Mouse (Mus musculus): ENCODE data around the gene Sbk1. TPM values are rescaled to one million over a fixed set of nuclear protein-coding genes. Genes with fewer than 3 reads are reported as not detected.
A peak's percentile ranks its signal among the peaks of the same experiment; 100 is the strongest.

The Sbk1 gene
- total and polyA plus RNA-seq, 2 experiments from 2014 or later = 161 to 530 TPM

DNA sequence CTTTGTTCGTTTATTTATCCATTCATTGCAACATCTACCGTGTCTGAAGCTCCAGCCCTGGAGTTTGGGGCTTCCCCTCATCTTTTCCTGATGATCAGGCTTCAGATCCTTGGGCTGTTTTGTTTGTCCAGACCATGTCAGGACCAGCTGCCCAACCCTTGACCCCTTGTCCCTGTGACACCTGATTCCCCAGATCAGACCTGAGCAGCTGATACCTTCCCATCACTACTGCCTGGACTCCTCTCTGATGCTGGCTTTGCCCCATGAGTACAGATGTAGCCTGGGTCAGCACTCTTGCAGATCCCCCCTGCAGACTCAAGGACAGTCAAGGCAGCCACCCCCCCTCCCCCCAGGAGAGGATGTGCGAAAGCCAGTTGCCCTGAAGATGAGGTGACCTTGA is 1.7 kb downstream of the Sbk1 start:
- H3K4me2 ChIP-seq (ENCODE audit: low read depth, low read length) = peak overlapping the region; percentile 83
- no peaks in the 10 kb centered on the region for H3K9me3 ChIP-seq (ENCODE audit: low read length)
- peak overlapping the region; percentile 96; the same call in 1 of the 2 replicates for H3K27ac ChIP-seq
- TF ChIP-seq CTCF (IDR thresholded peaks at IDR 0.05; ENCODE audit: low read depth) = no peak
- H3K36me3 ChIP-seq (ENCODE audit: insufficient read depth, low read length) = no peaks in the 10 kb centered on the region; the same call in 1 of the 2 replicates
- no peaks in the 10 kb centered on the region for H3K27me3 ChIP-seq (ENCODE audit: insufficient read depth, low read length)
- peaks cover 41% of the 10 kb centered on the region for H3K4me1 ChIP-seq (ENCODE audit: insufficient read depth, low read length)
- H3K9ac ChIP-seq (replicated peaks; ENCODE audit: low read length) = peak overlapping the region; percentile 93
- no peak for ATAC-seq
- no peak for DNase-seq (ENCODE audit: low spot score)
- 11% methylated on average over 3 of the region's 3 CpGs for WGBS
- H3K4me3 ChIP-seq (ENCODE audit: low read length) = peak overlapping the region; percentile 86

DNA sequence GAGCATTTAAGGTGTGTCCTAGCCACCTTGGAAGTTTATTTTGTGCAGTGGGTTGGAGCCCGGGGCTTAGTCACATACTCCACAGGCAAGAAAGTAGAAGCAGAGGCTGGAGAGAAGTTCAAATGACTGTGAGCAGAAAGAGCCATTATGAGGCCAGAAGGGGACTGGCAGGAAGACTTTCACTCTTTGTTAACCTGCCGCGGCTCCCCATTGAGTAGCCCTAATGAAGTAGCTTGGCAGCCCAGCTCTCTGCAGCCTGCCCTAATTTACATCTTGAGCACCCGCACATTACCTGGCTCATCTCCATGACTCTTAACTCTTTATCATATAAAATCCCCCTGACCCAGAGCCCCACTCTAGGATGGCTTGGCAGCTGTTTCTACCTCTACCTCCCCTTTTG is 2.2 kb downstream of the Sbk1 start:
- no peaks in the 10 kb centered on the region for H3K9me3 ChIP-seq (ENCODE audit: low read length)
- WGBS = 8% methylated on average over 4 of the region's 4 CpGs
- H3K36me3 ChIP-seq (ENCODE audit: insufficient read depth, low read length) = no peaks in the 10 kb centered on the region; the same call in 1 of the 2 replicates
- H3K4me2 ChIP-seq (ENCODE audit: low read depth, low read length) = peak overlapping the region; percentile 83
- DNase-seq (ENCODE audit: low spot score) (peak; percentile 44), ATAC-seq (no peak)
- H3K9ac ChIP-seq (replicated peaks; ENCODE audit: low read length) = peak overlapping the region; percentile 93
- H3K4me1 ChIP-seq (ENCODE audit: insufficient read depth, low read length) = peaks cover 41% of the 10 kb centered on the region
- H3K4me3 ChIP-seq (ENCODE audit: low read length) = peak overlapping the region; percentile 86
- peak overlapping the region; percentile 96 for H3K27ac ChIP-seq
- TF ChIP-seq CTCF (IDR thresholded peaks at IDR 0.05; ENCODE audit: low read depth) = no peak
- no peaks in the 10 kb centered on the region for H3K27me3 ChIP-seq (ENCODE audit: insufficient read depth, low read length)

DNA sequence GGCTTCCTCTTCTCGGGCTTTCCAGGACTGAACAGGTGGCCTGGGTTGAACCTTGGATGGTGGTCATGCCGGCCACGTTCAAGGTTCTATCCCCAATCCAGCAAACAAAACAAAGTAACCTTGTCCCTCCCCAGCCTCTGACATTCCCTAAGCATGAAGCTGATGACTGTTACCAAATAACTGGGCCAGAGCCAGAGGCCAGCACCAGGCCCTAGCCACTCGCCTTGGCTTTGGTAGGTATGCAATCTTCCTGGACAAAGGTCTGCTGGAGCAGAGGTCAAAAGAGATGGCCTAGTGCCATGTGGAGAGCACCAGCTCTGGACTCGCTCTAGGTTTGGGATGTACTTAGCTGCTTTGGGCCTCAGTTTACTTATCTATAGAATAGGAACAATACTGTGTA is 3.3 kb downstream of the Sbk1 start:
- no peak for TF ChIP-seq CTCF (IDR thresholded peaks at IDR 0.05; ENCODE audit: low read depth)
- 0 out of 2 replicates have a peak overlapping the region, but pooled peaks have one; percentile 96 for H3K27ac ChIP-seq
- peak overlapping the region; percentile 93 for H3K9ac ChIP-seq (replicated peaks; ENCODE audit: low read length)
- 73% methylated on average over 5 of the region's 5 CpGs for whole genome bisulfite sequencing
- peak overlapping the region; percentile 86 for H3K4me3 ChIP-seq (ENCODE audit: low read length)
- peaks cover 41% of the 10 kb centered on the region for H3K4me1 ChIP-seq (ENCODE audit: insufficient read depth, low read length)
- no peaks in the 10 kb centered on the region; the same call in 1 of the 2 replicates for H3K36me3 ChIP-seq (ENCODE audit: insufficient read depth, low read length)
- no peaks in the 10 kb centered on the region for H3K27me3 ChIP-seq (ENCODE audit: insufficient read depth, low read length)
- ATAC-seq (no peak), DNase-seq (ENCODE audit: low spot score) (no peak)
- peak overlapping the region; percentile 83 for H3K4me2 ChIP-seq (ENCODE audit: low read depth, low read length)
- no peaks in the 10 kb centered on the region for H3K9me3 ChIP-seq (ENCODE audit: low read length)

DNA sequence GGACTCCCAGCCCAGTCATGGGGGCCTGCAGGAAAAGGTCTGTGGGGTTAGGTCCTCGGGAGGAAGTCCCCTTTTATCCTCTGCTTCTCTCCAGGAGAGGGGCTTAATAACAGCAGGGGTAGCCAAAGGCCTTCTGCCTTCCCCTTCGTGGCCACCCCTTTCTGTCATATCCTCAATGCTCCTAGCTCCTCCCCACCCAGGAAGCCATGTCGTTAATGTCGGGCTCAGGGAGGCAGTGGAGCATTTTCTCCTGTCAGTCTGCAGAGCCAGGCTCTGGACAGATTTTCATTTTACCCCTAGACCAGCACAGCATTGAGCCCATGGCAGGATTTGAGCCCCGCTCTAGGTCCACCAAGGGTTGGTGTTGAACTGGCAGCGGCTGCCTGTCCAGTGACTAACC is 3.9 kb downstream of the Sbk1 start:
- H3K9ac ChIP-seq (replicated peaks; ENCODE audit: low read length) = peak overlapping the region; percentile 93; the same call in 1 of the 2 replicates
- H3K4me1 ChIP-seq (ENCODE audit: insufficient read depth, low read length) = peaks cover 41% of the 10 kb centered on the region
- no peak overlapping the region for H3K27ac ChIP-seq
- peak overlapping the region; percentile 86 for H3K4me3 ChIP-seq (ENCODE audit: low read length)
- DNase-seq (ENCODE audit: low spot score) = no peak
- H3K27me3 ChIP-seq (ENCODE audit: insufficient read depth, low read length) = no peaks in the 10 kb centered on the region
- 33% methylated on average over 6 of the region's 6 CpGs for WGBS
- ATAC-seq = no peak
- H3K9me3 ChIP-seq (ENCODE audit: low read length) = no peaks in the 10 kb centered on the region
- no peak for TF ChIP-seq CTCF (IDR thresholded peaks at IDR 0.05; ENCODE audit: low read depth)
- H3K4me2 ChIP-seq (ENCODE audit: low read depth, low read length) = peak overlapping the region; percentile 83
- no peaks in the 10 kb centered on the region; the same call in 1 of the 2 replicates for H3K36me3 ChIP-seq (ENCODE audit: insufficient read depth, low read length)

DNA sequence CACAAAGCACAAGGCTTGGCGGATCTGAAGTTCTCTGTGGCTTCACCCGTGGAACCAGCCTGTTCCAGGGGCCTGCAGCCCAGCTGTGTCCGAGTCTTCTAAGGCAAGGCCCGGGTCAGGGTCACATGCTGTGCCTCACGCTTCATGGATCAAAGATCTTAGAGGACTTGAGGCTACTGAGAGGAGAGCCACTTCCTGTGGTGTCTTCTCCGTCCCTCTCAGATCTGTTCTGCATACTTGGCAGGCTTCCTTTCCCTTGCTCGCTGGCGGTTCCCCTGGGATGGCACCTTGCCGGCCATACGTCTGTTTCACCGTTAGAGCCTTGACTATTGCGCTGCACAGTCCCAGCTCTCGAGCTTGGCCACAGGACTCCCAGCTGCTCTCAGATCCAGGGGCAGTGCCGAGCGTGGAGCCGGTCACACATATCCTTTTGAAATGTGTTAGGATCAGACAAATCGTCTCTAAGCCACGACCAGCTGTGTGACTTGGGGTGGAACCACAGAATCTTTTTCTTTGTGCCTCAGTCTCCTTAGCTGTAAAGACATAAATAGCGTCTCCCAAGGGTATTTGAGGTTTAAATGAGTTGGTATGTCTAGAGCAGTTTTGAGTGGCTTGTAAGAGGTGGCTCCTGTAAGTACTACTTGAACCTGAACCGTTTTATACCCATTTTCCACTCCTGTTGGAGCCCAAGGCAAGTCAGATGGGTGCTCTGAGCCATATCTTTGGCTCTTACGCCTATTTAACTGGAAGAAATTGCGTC is 5.3 kb downstream of the Sbk1 start:
- no peak for DNase-seq (ENCODE audit: low spot score)
- WGBS = 32% methylated on average over 22 of the region's 22 CpGs
- Histone ChIP-seq H3K9ac (replicated peaks; ENCODE audit: low read length) (0 out of 2 replicates have a peak overlapping the region, but pooled peaks have one; percentile 6), H3K4me3 (ENCODE audit: low read length) (peak overlapping the region; percentile 8; the same call in 1 of the 2 replicates), H3K36me3 (ENCODE audit: insufficient read depth, low read length) (no peaks in the 10 kb centered on the region; the same call in 1 of the 2 replicates), H3K9me3 (ENCODE audit: low read length) (no peaks in the 10 kb centered on the region), H3K27ac (peak overlapping the region; percentile 20; the same call in 1 of the 2 replicates), H3K27me3 (ENCODE audit: insufficient read depth, low read length) (no peaks in the 10 kb centered on the region), H3K4me2 (ENCODE audit: low read depth, low read length) (peak overlapping the region; percentile 83), H3K4me1 (ENCODE audit: insufficient read depth, low read length) (peaks cover 41% of the 10 kb centered on the region)
- TF ChIP-seq CTCF (IDR thresholded peaks at IDR 0.05; ENCODE audit: low read depth) = no peak
- ATAC-seq = no peak

DNA sequence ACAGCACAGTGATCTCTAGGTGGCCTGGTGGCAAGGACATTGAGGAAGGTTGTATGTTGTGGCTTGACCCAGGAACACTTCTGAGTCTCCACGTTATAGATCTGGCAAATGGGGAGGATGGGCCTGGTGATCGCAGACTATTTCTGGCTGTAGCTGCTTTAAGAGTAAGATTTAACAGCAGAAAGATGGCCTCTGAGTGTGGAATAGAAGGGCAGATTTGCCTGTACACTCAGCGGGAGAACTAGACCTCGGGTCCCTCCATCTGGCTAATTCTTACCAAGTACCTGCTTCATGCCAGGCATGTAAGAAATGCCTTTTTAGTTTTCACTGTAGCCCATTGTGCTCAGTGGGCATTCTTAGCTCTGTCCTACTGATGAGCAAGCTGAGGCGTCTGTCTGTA is 6.4 kb downstream of the Sbk1 start:
- Histone ChIP-seq H3K9me3 (ENCODE audit: low read length) (no peaks in the 10 kb centered on the region), H3K36me3 (ENCODE audit: insufficient read depth, low read length) (no peaks in the 10 kb centered on the region; the same call in 1 of the 2 replicates), H3K4me2 (ENCODE audit: low read depth, low read length) (peak overlapping the region; percentile 83), H3K27ac (0 out of 2 replicates have a peak overlapping the region, but pooled peaks have one; percentile 20), H3K27me3 (ENCODE audit: insufficient read depth, low read length) (no peaks in the 10 kb centered on the region), H3K4me1 (ENCODE audit: insufficient read depth, low read length) (peaks cover 41% of the 10 kb centered on the region), H3K9ac (replicated peaks; ENCODE audit: low read length) (no peak overlapping the region; the same call in 1 of the 2 replicates), H3K4me3 (ENCODE audit: low read length) (no peak overlapping the region)
- ATAC-seq = no peak
- no peak for DNase-seq (ENCODE audit: low spot score)
- no peak for TF ChIP-seq CTCF (IDR thresholded peaks at IDR 0.05; ENCODE audit: low read depth)
- 64% methylated on average over 5 of the region's 5 CpGs for WGBS
